Mouse (Mus musculus) brain, embryonic 14.5 days (tissue): ENCODE data around the gene Prkg2.

Source experiments
- CTCF ChIP-seq: fragments of 200-500 bp; IDR thresholded peaks from 2 replicates; pipeline ENCODE4 v1.5.1; 2012; ENCODE audit warnings: inconsistent platforms, mild to moderate bottlenecking, moderate library complexity, borderline replicate concordance; ENCODE audit not compliant: insufficient read depth, insufficient read length; ENCODE audit errors: extremely low read depth
- POLR2A ChIP-seq: fragments of 200-500 bp; IDR thresholded peaks from 2 replicates; pipeline ENCODE4 v1.6.1; 2012; ENCODE audit warnings: mild to moderate bottlenecking, inconsistent platforms, borderline replicate concordance; ENCODE audit not compliant: poor library complexity, insufficient read depth, insufficient read length, severe bottlenecking; ENCODE audit errors: extremely low read depth

GRCm38 (mm10) chr5:98995767-98996166 lies 41.4 kb downstream of the Prkg2 start:
- no peak for TF ChIP-seq CTCF
- TF ChIP-seq POLR2A = no peak
